Mouse (Mus musculus): ENCODE results near the gene 4930432K21Rik.

4930432K21Rik gene

GRCm38 (mm10) chr8:84211202-84211601, 63.4 kb downstream of the 4930432K21Rik start:
- no peak for DNase-seq

DNA sequence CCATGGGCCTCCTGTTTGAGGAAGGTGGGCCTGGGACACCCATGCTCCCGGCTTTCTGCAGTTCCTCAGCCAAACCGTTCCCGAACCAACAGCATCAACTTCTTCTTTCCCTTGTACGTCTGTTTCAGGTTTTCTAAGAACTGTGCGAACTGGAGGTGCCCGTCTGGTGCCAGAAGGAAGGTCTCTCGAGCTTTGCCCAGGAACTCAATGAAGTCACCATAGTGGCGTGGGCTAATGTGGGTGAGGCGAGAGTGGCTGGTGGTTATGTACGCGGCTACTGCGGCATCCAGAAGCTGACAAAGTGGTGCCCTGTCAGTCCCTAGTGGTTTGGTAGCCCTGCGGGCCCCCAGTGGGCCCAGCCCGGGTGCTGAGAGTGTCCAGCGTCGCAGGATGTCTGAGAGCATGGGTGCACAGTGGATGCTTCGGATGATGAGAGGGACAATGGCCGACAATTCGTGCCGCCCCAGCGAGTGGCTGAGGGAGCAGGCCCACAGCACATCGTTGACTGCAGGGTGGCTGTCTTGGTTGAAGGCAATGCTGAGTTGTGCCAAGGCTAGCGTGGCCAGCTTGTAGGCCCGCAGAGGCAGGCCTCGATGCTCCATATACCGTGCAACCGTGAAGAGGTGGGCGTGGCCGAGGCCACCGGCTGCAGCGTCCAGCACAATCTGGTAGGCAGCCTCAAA, 64.2 kb downstream of the 4930432K21Rik start:
- no peak for DNase-seq

DNA sequence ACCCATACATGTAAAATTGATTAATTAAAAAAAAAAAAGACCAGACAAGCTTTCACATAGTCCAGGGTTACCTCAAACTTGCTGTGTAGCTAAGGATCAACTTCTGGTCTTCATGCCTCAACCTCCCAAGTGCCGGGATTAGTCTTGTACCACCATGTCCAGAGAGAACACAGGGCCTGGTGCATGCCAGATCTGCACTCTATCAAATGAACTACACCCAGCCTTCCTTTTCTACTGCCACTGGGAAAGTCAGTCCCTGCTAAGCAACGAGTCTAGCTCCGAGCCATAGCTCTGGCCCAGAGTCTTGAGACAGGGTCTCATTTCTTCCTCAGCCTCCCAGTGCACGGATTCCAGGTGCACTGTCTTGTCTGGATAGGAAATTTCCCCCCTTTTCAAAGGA, 65.5 kb downstream of the 4930432K21Rik start:
- no peak for DNase-seq

GRCm38 (mm10) chr8:84217206-84217605, 69.4 kb downstream of the 4930432K21Rik start:
- no peak for DNase-seq

GRCm38 (mm10) chr8:84218143-84218542, 70.3 kb downstream of the 4930432K21Rik start:
- no peak for DNase-seq

GRCm38 (mm10) chr8:84220105-84220504, 72.3 kb downstream of the 4930432K21Rik start:
- no peak for DNase-seq
